Mouse (Mus musculus) intestine, postnatal 0 days (tissue): ENCODE results near the gene Snapc3. TPM values are rescaled to one million over a fixed set of nuclear protein-coding genes. Genes with fewer than 3 reads are reported as not detected.

Source experiments
- ATAC-seq: fragments of 200-750 bp; cut with Nextera tagmentation; 2 replicates; pipeline ENCODE4 v1.8.0; 2017; ENCODE audit warnings: mild to moderate bottlenecking, moderate TSS enrichment, moderate library complexity
- H3K27ac ChIP-seq: fragments of 300-500 bp; sonication (generic); 2 replicates; pipeline ENCODE4 v1.5.1; 2014; ENCODE audit warnings: mild to moderate bottlenecking, low read depth, low read length, moderate library complexity
- H3K27me3 ChIP-seq: fragments of 300-500 bp; sonication (generic); replicated peaks from 2 replicates; pipeline ENCODE4 v1.6.1; 2014; ENCODE audit warnings: low read length, mixed read lengths; ENCODE audit not compliant: control insufficient read depth, insufficient read depth
- H3K36me3 ChIP-seq: fragments of 300-500 bp; sonication (generic); 2 replicates; pipeline ENCODE4 v1.6.1; 2014; ENCODE audit warnings: mild to moderate bottlenecking, moderate library complexity; ENCODE audit not compliant: control insufficient read depth, insufficient read depth
- H3K4me1 ChIP-seq: fragments of 300-500 bp; sonication (generic); replicated peaks from 2 replicates; pipeline ENCODE4 v1.6.1; 2014; ENCODE audit warnings: antibody characterized with exemption, low read length, mixed read lengths; ENCODE audit not compliant: control insufficient read depth, insufficient read depth
- H3K4me2 ChIP-seq: fragments of 300-500 bp; sonication (generic); replicated peaks from 2 replicates; pipeline ENCODE4 v1.6.1; 2014; ENCODE audit warnings: low read depth, mild to moderate bottlenecking, moderate library complexity
- H3K4me3 ChIP-seq: fragments of 300-500 bp; sonication (generic); 2 replicates; pipeline ENCODE4 v1.5.1; 2014; ENCODE audit warnings: low read depth, low read length
- H3K9ac ChIP-seq: fragments of 300-500 bp; sonication (generic); 2 replicates; pipeline ENCODE4 v1.6.1; 2014; ENCODE audit warnings: mild to moderate bottlenecking, low read depth, low read length
- H3K9me3 ChIP-seq: fragments of 300-500 bp; sonication (generic); 2 replicates; pipeline ENCODE4 v1.6.1; 2016; ENCODE audit warnings: mixed run types; ENCODE audit not compliant: control insufficient read depth
- CTCF ChIP-seq: sonication (generic); IDR thresholded peaks from 2 replicates; pipeline ENCODE4 v1.5.1; 2016; ENCODE audit warnings: low read depth, mild to moderate bottlenecking, control low read depth, antibody characterized with exemption, moderate library complexity
- WGBS: fragments of 180-500 bp; shearing (Covaris S2); extraction: QIAGEN DNeasy Blood & Tissue Kit; methylation state at CpG from one replicate; pipeline ENCODE4 v1.1.7; 2014; 5-methylcytosine and 5-hydroxymethylcytosine counted together
- polyA plus RNA-seq: library from polyadenylated mRNA; unstranded; fragments of >200 nt; fragmentation: Nextera tagmentation; extraction: Ambion mirVana; gene quantifications from 2 replicates; pipeline ENCODE4 v1.2.1, GENCODE M21; 2015

Snapc3 gene
- polyA plus RNA-seq, 1 experiment from 2014 or later, result 12.6 TPM

DNA sequence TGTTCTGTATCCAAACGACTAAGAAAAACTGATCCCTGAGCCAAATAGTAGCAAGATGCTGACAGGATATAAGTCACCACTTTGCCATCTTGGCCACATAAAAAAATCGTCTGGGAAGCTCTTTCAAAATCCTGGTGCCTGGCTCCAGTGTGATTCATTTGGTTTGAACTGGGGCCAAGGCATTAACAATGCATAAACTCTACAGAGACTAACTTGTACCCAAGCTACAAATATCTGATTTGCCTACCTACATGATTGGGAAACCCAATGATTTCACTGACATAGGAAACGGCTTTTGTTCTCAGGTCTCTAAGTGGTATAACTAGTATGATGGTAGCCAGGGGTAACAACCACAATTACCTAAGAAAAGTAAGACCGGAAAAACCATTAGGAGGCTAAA is 37.3 kb upstream of the Snapc3 start:
- H3K4me2 ChIP-seq, result no peak overlapping the region
- H3K4me1 ChIP-seq, result no peaks in the 10 kb centered on the region
- H3K4me3 ChIP-seq, result no peak overlapping the region
- no peaks in the 10 kb centered on the region for H3K27me3 ChIP-seq
- 72% methylated on average over 4 of the region's 4 CpGs for WGBS
- no peaks in the 10 kb centered on the region for H3K9me3 ChIP-seq
- H3K27ac ChIP-seq, result no peak overlapping the region
- ATAC-seq, result no peak
- H3K9ac ChIP-seq, result no peak overlapping the region
- TF ChIP-seq CTCF, result no peak
- H3K36me3 ChIP-seq, result no peaks in the 10 kb centered on the region

- Histone ChIP-seq H3K4me3 (no peak overlapping the region), H3K4me2 (no peak overlapping the region), H3K27ac (no peak overlapping the region), H3K9ac (no peak overlapping the region), H3K36me3 (no peaks in the 10 kb centered on the region), H3K27me3 (no peaks in the 10 kb centered on the region), H3K4me1 (no peaks in the 10 kb centered on the region), H3K9me3 (no peaks in the 10 kb centered on the region)
- WGBS, result 60% methylated on average over 6 of the region's 6 CpGs
- no peak for ATAC-seq
- TF ChIP-seq CTCF, result peak; percentile 29
These were observed 33.5 kb upstream of the Snapc3 start for GRCm38 (mm10) chr4:83383899-83384490.

- Histone ChIP-seq H3K4me1 (no peaks in the 10 kb centered on the region), H3K27ac (no peak overlapping the region), H3K4me2 (no peak overlapping the region), H3K9me3 (no peaks in the 10 kb centered on the region), H3K9ac (no peak overlapping the region), H3K4me3 (no peak overlapping the region), H3K36me3 (no peaks in the 10 kb centered on the region), H3K27me3 (no peaks in the 10 kb centered on the region)
- no peak for TF ChIP-seq CTCF
- no peak for ATAC-seq
These were observed 32.4 kb upstream of the Snapc3 start for GRCm38 (mm10) chr4:83385091-83385490.

GRCm38 (mm10) chr4:83390551-83390950 is 27.0 kb upstream of the Snapc3 start:
- H3K27me3 ChIP-seq, result no peaks in the 10 kb centered on the region
- ATAC-seq, result no peak
- no peaks in the 10 kb centered on the region for H3K9me3 ChIP-seq
- TF ChIP-seq CTCF, result no peak
- H3K4me3 ChIP-seq, result no peak overlapping the region
- H3K36me3 ChIP-seq, result no peaks in the 10 kb centered on the region
- WGBS, result 9% methylated on average over 2 of the region's 2 CpGs
- no peak overlapping the region for H3K9ac ChIP-seq
- H3K4me2 ChIP-seq, result no peak overlapping the region
- no peak overlapping the region for H3K27ac ChIP-seq
- H3K4me1 ChIP-seq, result no peaks in the 10 kb centered on the region

- H3K27me3 ChIP-seq, result no peaks in the 10 kb centered on the region
- ATAC-seq, result no peak
- H3K4me3 ChIP-seq, result no peak overlapping the region
- no peak overlapping the region for H3K27ac ChIP-seq
- no peaks in the 10 kb centered on the region for H3K9me3 ChIP-seq
- WGBS, result 40% methylated on average over 3 of the region's 3 CpGs
- H3K36me3 ChIP-seq, result no peaks in the 10 kb centered on the region
- no peaks in the 10 kb centered on the region for H3K4me1 ChIP-seq
- H3K4me2 ChIP-seq, result no peak overlapping the region
- TF ChIP-seq CTCF, result no peak
- no peak overlapping the region for H3K9ac ChIP-seq
These were observed 25.6 kb upstream of the Snapc3 start for GRCm38 (mm10) chr4:83391956-83392355.

GRCm38 (mm10) chr4:83393733-83394132 is 23.8 kb upstream of the Snapc3 start:
- Histone ChIP-seq H3K36me3 (no peaks in the 10 kb centered on the region), H3K4me2 (no peak overlapping the region), H3K4me1 (no peaks in the 10 kb centered on the region), H3K27me3 (no peaks in the 10 kb centered on the region), H3K4me3 (no peak overlapping the region), H3K9ac (no peak overlapping the region), H3K9me3 (no peaks in the 10 kb centered on the region), H3K27ac (no peak overlapping the region)
- TF ChIP-seq CTCF, result no peak
- 78% methylated on average over 1 of the region's 1 CpGs for WGBS
- ATAC-seq, result no peak

DNA sequence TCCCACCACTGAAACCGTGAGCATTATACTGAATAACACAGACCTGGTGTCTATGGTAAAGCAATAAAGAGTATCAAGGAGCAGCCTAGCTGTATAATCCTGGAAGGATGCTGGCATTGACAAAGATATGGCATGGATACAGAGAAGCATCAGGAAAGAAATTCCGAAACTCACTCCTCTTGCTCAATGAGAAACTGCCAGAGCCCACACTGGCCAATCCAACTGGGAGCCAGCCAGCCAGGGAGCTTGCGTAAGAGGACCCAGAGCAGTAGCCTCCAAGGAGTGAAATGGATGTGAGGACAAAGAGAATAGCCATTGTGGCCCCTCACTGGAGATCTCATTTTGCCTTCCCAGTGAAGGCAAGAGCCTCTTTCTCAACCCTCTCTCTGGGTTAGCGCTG is 21.2 kb upstream of the Snapc3 start:
- Histone ChIP-seq H3K27ac (no peak overlapping the region), H3K9ac (no peak overlapping the region), H3K4me2 (no peak overlapping the region), H3K4me3 (no peak overlapping the region), H3K4me1 (no peaks in the 10 kb centered on the region), H3K27me3 (no peaks in the 10 kb centered on the region), H3K36me3 (no peaks in the 10 kb centered on the region), H3K9me3 (no peaks in the 10 kb centered on the region)
- no peak for ATAC-seq
- no peak for TF ChIP-seq CTCF
- WGBS, result 94% methylated on average over 4 of the region's 4 CpGs
